Mouse (Mus musculus): ENCODE data around the gene Nobox.

Nobox gene

GRCm38 (mm10) chr6:43309454-43309853, at the start of gene Nobox:
Gene Nobox, minus strand, starts transcription at chr6:43309554.
- DNase-seq (ENCODE audit: low read depth) = no peak

GRCm38 (mm10) chr6:43354562-43355241, 45.3 kb upstream of the Nobox start:
- no peak for DNase-seq (ENCODE audit: low read depth)

GRCm38 (mm10) chr6:43353446-43353845, 44.1 kb upstream of the Nobox start:
- no peak for DNase-seq (ENCODE audit: low read depth)

- peak; percentile 11 for DNase-seq (ENCODE audit: low read depth)
These were observed 39.7 kb upstream of the Nobox start for GRCm38 (mm10) chr6:43349083-43349482.

- DNase-seq (ENCODE audit: low read depth) = peak; percentile 14
These were observed 38.3 kb upstream of the Nobox start for GRCm38 (mm10) chr6:43347637-43348036.

GRCm38 (mm10) chr6:43343006-43343405, 33.7 kb upstream of the Nobox start:
- DNase-seq (ENCODE audit: low read depth) = no peak

- no peak for DNase-seq (ENCODE audit: low read depth)
These were observed 33.0 kb upstream of the Nobox start for GRCm38 (mm10) chr6:43342386-43342785.

- no peak for DNase-seq (ENCODE audit: low read depth)
These were observed 29.4 kb upstream of the Nobox start for GRCm38 (mm10) chr6:43338804-43339203.

GRCm38 (mm10) chr6:43337491-43337961, 28.2 kb upstream of the Nobox start:
- no peak for DNase-seq (ENCODE audit: low read depth)

- peak; percentile 21 for DNase-seq (ENCODE audit: low read depth)
These were observed 26.4 kb upstream of the Nobox start for GRCm38 (mm10) chr6:43335619-43336234.

GRCm38 (mm10) chr6:43333479-43333878, 24.1 kb upstream of the Nobox start:
- no peak for DNase-seq (ENCODE audit: low read depth)

- no peak for DNase-seq (ENCODE audit: low read depth)
These were observed 3.8 kb upstream of the Nobox start for GRCm38 (mm10) chr6:43312961-43313656.

- DNase-seq (ENCODE audit: low read depth) = no peak
These were observed 3.2 kb upstream of the Nobox start for GRCm38 (mm10) chr6:43312546-43312945.

GRCm38 (mm10) chr6:43310071-43310470, 717 bp upstream of the Nobox start:
- no peak for DNase-seq (ENCODE audit: low read depth)

- no peak for DNase-seq (ENCODE audit: low read depth)
These were observed 11.9 kb downstream of the Nobox start for GRCm38 (mm10) chr6:43297508-43297850.

- peak; percentile 2 for DNase-seq (ENCODE audit: low read depth)
These were observed 12.4 kb downstream of the Nobox start for GRCm38 (mm10) chr6:43296798-43297507.

GRCm38 (mm10) chr6:43295908-43296307, 13.4 kb downstream of the Nobox start:
- DNase-seq (ENCODE audit: low read depth) = no peak

- no peak for DNase-seq (ENCODE audit: low read depth)
These were observed 16.2 kb downstream of the Nobox start for GRCm38 (mm10) chr6:43293175-43293574.

- DNase-seq (ENCODE audit: low read depth) = no peak
These were observed 16.8 kb downstream of the Nobox start for GRCm38 (mm10) chr6:43292471-43293076.

GRCm38 (mm10) chr6:43292041-43292440, 17.3 kb downstream of the Nobox start:
- DNase-seq (ENCODE audit: low read depth) = no peak

- DNase-seq (ENCODE audit: low read depth) = no peak
These were observed 28.9 kb downstream of the Nobox start for GRCm38 (mm10) chr6:43280481-43280880.

GRCm38 (mm10) chr6:43278247-43278646, 31.1 kb downstream of the Nobox start:
- DNase-seq (ENCODE audit: low read depth) = no peak

Measured in induced T-regulatory cell, adult 2 months (primary cell).